Mouse (Mus musculus): ENCODE data around the gene Zc3h10.
A peak's percentile ranks its signal among the peaks of the same experiment; 100 is the strongest.
"Not testable (repeated sequence)": the region's sequence is repeated elsewhere in the genome, so short reads cannot be mapped to it uniquely, and the experiment has no call there.

Gene Zc3h10

GRCm38 (mm10) chr10:128524111-128524731, 23.4 kb downstream of the Zc3h10 start:
- peak; percentile 42 to 47 for DNase-seq

- no peak for DNase-seq
These were observed 25.2 kb downstream of the Zc3h10 start for GRCm38 (mm10) chr10:128522351-128522750.

- DNase-seq: no peak
These were observed 27.0 kb downstream of the Zc3h10 start for GRCm38 (mm10) chr10:128520591-128520990.

GRCm38 (mm10) chr10:128518833-128519232, 28.7 kb downstream of the Zc3h10 start:
- DNase-seq: peak; percentile 55 to 58

GRCm38 (mm10) chr10:128516677-128517076, 30.9 kb downstream of the Zc3h10 start:
- DNase-seq: no peak

- no peak for DNase-seq
These were observed 31.5 kb downstream of the Zc3h10 start for GRCm38 (mm10) chr10:128516029-128516428.

GRCm38 (mm10) chr10:128515044-128515443, 32.5 kb downstream of the Zc3h10 start:
- no peak for DNase-seq

GRCm38 (mm10) chr10:128511761-128512160, 35.8 kb downstream of the Zc3h10 start:
- no peak for DNase-seq

GRCm38 (mm10) chr10:128511189-128511588, 36.4 kb downstream of the Zc3h10 start:
- DNase-seq: no peak

- DNase-seq: no peak
These were observed 37.3 kb downstream of the Zc3h10 start for GRCm38 (mm10) chr10:128510301-128510700.

GRCm38 (mm10) chr10:128509831-128510230, 37.7 kb downstream of the Zc3h10 start:
- DNase-seq: no peak

GRCm38 (mm10) chr10:128509203-128509602, 38.4 kb downstream of the Zc3h10 start:
- no peak for DNase-seq

GRCm38 (mm10) chr10:128508260-128508659, 39.3 kb downstream of the Zc3h10 start:
- DNase-seq: no peak

- no peak for DNase-seq
These were observed 41.6 kb downstream of the Zc3h10 start for GRCm38 (mm10) chr10:128505974-128506373.

- DNase-seq: not testable (repeated sequence)
These were observed 42.3 kb downstream of the Zc3h10 start for GRCm38 (mm10) chr10:128505371-128505667.

GRCm38 (mm10) chr10:128504641-128505370, 42.8 kb downstream of the Zc3h10 start:
- peak; percentile 39 to 50 for DNase-seq

- DNase-seq: no peak
These were observed 43.6 kb downstream of the Zc3h10 start for GRCm38 (mm10) chr10:128504012-128504411.

- no peak for DNase-seq
These were observed 44.0 kb downstream of the Zc3h10 start for GRCm38 (mm10) chr10:128503532-128503931.

GRCm38 (mm10) chr10:128502341-128502740, 45.2 kb downstream of the Zc3h10 start:
- DNase-seq: no peak

- DNase-seq: peak; percentile 52 to 55
These were observed 48.4 kb downstream of the Zc3h10 start for GRCm38 (mm10) chr10:128499116-128499671.

- DNase-seq: peak; percentile 93 to 97
These were observed 49.0 kb downstream of the Zc3h10 start, which contains the start of gene Myl6b for GRCm38 (mm10) chr10:128498590-128498989. Myl6b (minus strand) TSS chr10:128498685.

GRCm38 (mm10) chr10:128497134-128497737, 50.3 kb downstream of the Zc3h10 start:
- no peak for DNase-seq

GRCm38 (mm10) chr10:128496509-128497077, 51.0 kb downstream of the Zc3h10 start:
- DNase-seq: no peak

Measured in thymus, postnatal 36 days (tissue).